Mouse (Mus musculus): ENCODE results near the gene Rpa1. TPM values are rescaled to one million over a fixed set of nuclear protein-coding genes. Genes with fewer than 3 reads are reported as not detected.

The Rpa1 gene
- polyA plus RNA-seq, 1 experiment from 2014 or later, result 191 TPM

- no peak overlapping the region for H3K27ac ChIP-seq (ENCODE audit: low read length)
- no peak overlapping the region for H3K4me3 ChIP-seq (ENCODE audit: low read length)
- H3K36me3 ChIP-seq (ENCODE audit: control insufficient read depth, insufficient read depth, low read length), result no peaks in the 10 kb centered on the region
- H3K4me1 ChIP-seq (replicated peaks; ENCODE audit: control insufficient read depth, insufficient read depth, low read length), result peaks cover 15% of the 10 kb centered on the region
- ATAC-seq (ENCODE audit: low read depth), result no peak
- 74% methylated on average over 7 of the region's 7 CpGs for WGBS
- H3K9me3 ChIP-seq (ENCODE audit: control insufficient read depth, low read length), result no peaks in the 10 kb centered on the region
- no peak overlapping the region for H3K9ac ChIP-seq (ENCODE audit: low read length)
- H3K4me2 ChIP-seq (ENCODE audit: low read depth, low read length), result no peak overlapping the region
- H3K27me3 ChIP-seq (ENCODE audit: control insufficient read depth, insufficient read depth, low read depth, low read length), result peaks cover 26% of the 10 kb centered on the region
Observed at GRCm38 (mm10) chr11:75278115-75278514, 70.0 kb downstream of the Rpa1 start.

DNA sequence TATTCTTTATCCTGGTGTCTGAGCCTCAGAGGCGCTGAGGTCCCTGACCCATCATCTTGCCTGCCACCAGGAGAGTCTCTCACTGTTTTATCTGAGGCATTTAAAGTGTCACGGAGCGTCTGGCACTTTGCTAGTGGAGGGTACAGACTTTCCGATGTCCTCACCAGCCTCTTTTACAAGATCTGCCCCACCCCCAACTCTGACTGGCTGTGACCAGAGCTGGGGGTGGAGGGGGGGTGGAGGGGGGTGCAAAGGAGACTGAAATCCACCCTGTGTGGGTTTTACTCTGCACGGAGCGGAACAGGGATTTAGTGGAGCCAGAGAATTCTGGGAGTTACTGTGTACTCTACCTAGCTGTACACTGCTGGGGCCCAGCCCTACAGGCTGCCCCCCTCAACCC, 73.1 kb downstream of the Rpa1 start:
- H3K36me3 ChIP-seq (ENCODE audit: control insufficient read depth, insufficient read depth, low read length), result no peaks in the 10 kb centered on the region
- WGBS, result 27% methylated on average over 6 of the region's 6 CpGs
- ATAC-seq (ENCODE audit: low read depth), result no peak
- no peak overlapping the region for H3K4me3 ChIP-seq (ENCODE audit: low read length)
- H3K27ac ChIP-seq (ENCODE audit: low read length), result no peak overlapping the region
- peak overlapping the region; percentile 44 for H3K9ac ChIP-seq (ENCODE audit: low read length)
- H3K4me2 ChIP-seq (ENCODE audit: low read depth, low read length), result no peak overlapping the region
- no peaks in the 10 kb centered on the region for H3K9me3 ChIP-seq (ENCODE audit: control insufficient read depth, low read length)
- H3K27me3 ChIP-seq (ENCODE audit: control insufficient read depth, insufficient read depth, low read depth, low read length), result no peaks in the 10 kb centered on the region
- peaks cover 3% of the 10 kb centered on the region; the same call in 1 of the 2 replicates for H3K4me1 ChIP-seq (replicated peaks; ENCODE audit: control insufficient read depth, insufficient read depth, low read length)

DNA sequence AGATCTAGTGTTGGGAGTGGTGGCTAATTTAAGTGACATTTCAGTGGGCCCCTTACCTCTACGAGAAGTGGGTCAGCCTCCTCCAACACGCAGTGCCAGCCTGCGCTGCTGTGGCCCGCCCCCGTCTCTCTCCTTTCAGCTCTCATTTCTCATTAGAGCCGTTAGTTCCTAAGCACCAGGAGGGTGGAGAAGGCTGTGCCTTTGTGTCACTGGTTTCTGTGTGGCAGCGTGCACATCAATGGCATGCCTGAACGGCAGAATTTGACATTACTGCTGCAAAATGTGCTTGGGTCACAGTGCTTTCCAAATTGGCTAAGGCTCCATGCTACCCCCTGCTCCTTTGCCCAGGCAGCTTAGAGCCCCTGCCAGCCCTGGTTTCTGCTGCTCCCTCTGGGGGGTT, 74.7 kb downstream of the Rpa1 start:
- Histone ChIP-seq H3K4me1 (replicated peaks; ENCODE audit: control insufficient read depth, insufficient read depth, low read length) (no peaks in the 10 kb centered on the region; the same call in 1 of the 2 replicates), H3K4me2 (ENCODE audit: low read depth, low read length) (no peak overlapping the region), H3K4me3 (ENCODE audit: low read length) (no peak overlapping the region), H3K27me3 (ENCODE audit: control insufficient read depth, insufficient read depth, low read depth, low read length) (no peaks in the 10 kb centered on the region), H3K9me3 (ENCODE audit: control insufficient read depth, low read length) (no peaks in the 10 kb centered on the region), H3K27ac (ENCODE audit: low read length) (no peak overlapping the region), H3K36me3 (ENCODE audit: control insufficient read depth, insufficient read depth, low read length) (no peaks in the 10 kb centered on the region), H3K9ac (ENCODE audit: low read length) (no peak overlapping the region)
- 26% methylated on average over 8 of the region's 8 CpGs for WGBS
- ATAC-seq (ENCODE audit: low read depth), result no peak

- Histone ChIP-seq H3K27me3 (ENCODE audit: control insufficient read depth, insufficient read depth, low read depth, low read length) (no peaks in the 10 kb centered on the region), H3K4me2 (ENCODE audit: low read depth, low read length) (no peak overlapping the region), H3K9ac (ENCODE audit: low read length) (no peak overlapping the region), H3K4me3 (ENCODE audit: low read length) (no peak overlapping the region), H3K27ac (ENCODE audit: low read length) (no peak overlapping the region), H3K4me1 (replicated peaks; ENCODE audit: control insufficient read depth, insufficient read depth, low read length) (no peaks in the 10 kb centered on the region; the same call in 1 of the 2 replicates), H3K9me3 (ENCODE audit: control insufficient read depth, low read length) (no peaks in the 10 kb centered on the region), H3K36me3 (ENCODE audit: control insufficient read depth, insufficient read depth, low read length) (no peaks in the 10 kb centered on the region)
- 55% methylated on average over 7 of the region's 7 CpGs for WGBS
- ATAC-seq (ENCODE audit: low read depth), result 0 out of 2 replicates have a peak, but pooled peaks have one; percentile 14
Observed at GRCm38 (mm10) chr11:75270985-75271434, 77.1 kb downstream of the Rpa1 start.

- Histone ChIP-seq H3K27me3 (ENCODE audit: control insufficient read depth, insufficient read depth, low read depth, low read length) (no peaks in the 10 kb centered on the region), H3K4me1 (replicated peaks; ENCODE audit: control insufficient read depth, insufficient read depth, low read length) (no peaks in the 10 kb centered on the region; the same call in 1 of the 2 replicates), H3K36me3 (ENCODE audit: control insufficient read depth, insufficient read depth, low read length) (no peaks in the 10 kb centered on the region), H3K4me2 (ENCODE audit: low read depth, low read length) (no peak overlapping the region), H3K9me3 (ENCODE audit: control insufficient read depth, low read length) (no peaks in the 10 kb centered on the region), H3K9ac (ENCODE audit: low read length) (no peak overlapping the region), H3K4me3 (ENCODE audit: low read length) (no peak overlapping the region), H3K27ac (ENCODE audit: low read length) (no peak overlapping the region)
- no peak for ATAC-seq (ENCODE audit: low read depth)
- WGBS, result 64% methylated on average over 8 of the region's 8 CpGs
Observed at GRCm38 (mm10) chr11:75270276-75270984, 77.7 kb downstream of the Rpa1 start.

DNA sequence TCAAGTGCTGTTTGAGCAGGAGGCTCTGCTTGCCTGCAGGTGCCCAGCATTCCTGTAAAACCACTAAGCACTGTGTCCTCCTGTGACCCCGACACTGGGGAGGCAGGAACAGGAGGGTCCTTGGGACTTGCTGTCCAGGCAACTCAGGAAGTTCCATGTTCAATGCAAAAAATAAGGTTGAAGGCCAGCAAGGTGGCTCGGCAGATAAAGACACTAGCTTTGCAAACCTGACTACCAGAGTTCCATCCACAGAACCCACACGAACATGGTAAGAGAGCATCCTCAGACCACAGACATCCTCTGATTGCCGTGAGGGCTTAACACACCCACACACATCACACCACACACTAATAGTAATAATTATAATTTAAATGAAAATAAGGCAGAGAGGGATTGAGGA, 78.9 kb downstream of the Rpa1 start:
- 64% methylated on average over 4 of the region's 4 CpGs for WGBS

DNA sequence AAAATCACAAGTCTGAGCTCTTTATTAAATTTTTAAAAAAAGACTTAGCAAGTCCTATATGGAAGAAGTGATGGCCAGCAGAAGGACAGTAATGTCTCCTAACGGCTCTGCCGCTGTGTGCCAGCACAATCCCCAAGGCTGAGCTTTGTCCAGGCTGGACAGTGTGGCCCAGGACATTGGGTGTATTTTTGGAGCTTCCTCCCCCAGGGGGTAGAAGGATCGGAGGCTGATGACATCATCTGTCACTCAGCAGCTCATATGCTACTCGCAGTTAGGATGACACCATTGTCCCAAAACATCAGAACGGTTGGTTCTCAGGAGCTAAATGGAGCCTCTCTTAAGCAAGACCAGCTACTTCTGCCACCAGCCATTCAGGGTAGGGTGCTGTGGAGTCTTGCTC, 79.6 kb downstream of the Rpa1 start:
- no peak overlapping the region for H3K9ac ChIP-seq (ENCODE audit: low read length)
- H3K4me2 ChIP-seq (ENCODE audit: low read depth, low read length), result no peak overlapping the region
- no peak overlapping the region for H3K27ac ChIP-seq (ENCODE audit: low read length)
- no peaks in the 10 kb centered on the region for H3K36me3 ChIP-seq (ENCODE audit: control insufficient read depth, insufficient read depth, low read length)
- no peaks in the 10 kb centered on the region for H3K9me3 ChIP-seq (ENCODE audit: control insufficient read depth, low read length)
- WGBS, result 44% methylated on average over 5 of the region's 5 CpGs
- H3K4me1 ChIP-seq (replicated peaks; ENCODE audit: control insufficient read depth, insufficient read depth, low read length), result peaks cover 3% of the 10 kb centered on the region; the same call in 1 of the 2 replicates
- H3K27me3 ChIP-seq (ENCODE audit: control insufficient read depth, insufficient read depth, low read depth, low read length), result no peaks in the 10 kb centered on the region
- peak; percentile 32; the same call in 1 of the 2 replicates for ATAC-seq (ENCODE audit: low read depth)
- no peak overlapping the region for H3K4me3 ChIP-seq (ENCODE audit: low read length)

More for the DNA sequence above, 78.9 kb downstream of the Rpa1 start:
- Histone ChIP-seq H3K4me3 (ENCODE audit: low read length) (no peak overlapping the region), H3K9me3 (ENCODE audit: control insufficient read depth, low read length) (no peaks in the 10 kb centered on the region), H3K9ac (ENCODE audit: low read length) (no peak overlapping the region), H3K27me3 (ENCODE audit: control insufficient read depth, insufficient read depth, low read depth, low read length) (no peaks in the 10 kb centered on the region), H3K4me2 (ENCODE audit: low read depth, low read length) (no peak overlapping the region), H3K4me1 (replicated peaks; ENCODE audit: control insufficient read depth, insufficient read depth, low read length) (no peaks in the 10 kb centered on the region; the same call in 1 of the 2 replicates), H3K36me3 (ENCODE audit: control insufficient read depth, insufficient read depth, low read length) (no peaks in the 10 kb centered on the region), H3K27ac (ENCODE audit: low read length) (no peak overlapping the region)
- no peak for ATAC-seq (ENCODE audit: low read depth)

DNA sequence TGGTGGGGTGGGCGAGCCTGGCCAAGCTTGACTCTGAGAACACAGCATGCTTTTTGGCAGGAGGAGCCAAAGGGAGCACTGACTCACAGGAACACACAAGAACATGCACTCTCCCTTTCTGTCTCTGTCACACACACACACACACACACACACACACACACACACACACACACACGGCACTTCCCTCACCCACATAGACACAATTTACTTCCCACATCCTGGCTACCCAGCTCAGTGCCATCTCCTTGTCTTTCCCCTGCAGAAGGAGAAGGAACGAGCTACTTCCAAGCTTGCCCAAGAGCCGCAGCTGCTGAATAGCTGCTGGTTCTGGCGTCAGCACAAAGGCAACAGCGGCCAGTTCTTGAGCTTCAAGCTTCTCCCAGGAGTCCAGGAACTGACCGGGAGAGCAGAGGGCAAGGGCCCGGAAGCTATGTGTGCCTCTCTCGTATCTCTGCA, 80.3 kb downstream of the Rpa1 start:
- Histone ChIP-seq H3K27ac (ENCODE audit: low read length) (no peak overlapping the region), H3K9ac (ENCODE audit: low read length) (no peak overlapping the region), H3K27me3 (ENCODE audit: control insufficient read depth, insufficient read depth, low read depth, low read length) (no peaks in the 10 kb centered on the region), H3K9me3 (ENCODE audit: control insufficient read depth, low read length) (no peaks in the 10 kb centered on the region), H3K4me2 (ENCODE audit: low read depth, low read length) (no peak overlapping the region), H3K36me3 (ENCODE audit: control insufficient read depth, insufficient read depth, low read length) (no peaks in the 10 kb centered on the region), H3K4me1 (replicated peaks; ENCODE audit: control insufficient read depth, insufficient read depth, low read length) (peaks cover 5% of the 10 kb centered on the region; the same call in 1 of the 2 replicates), H3K4me3 (ENCODE audit: low read length) (no peak overlapping the region)
- no peak for ATAC-seq (ENCODE audit: low read depth)
- WGBS, result 36% methylated on average over 9 of the region's 9 CpGs

DNA sequence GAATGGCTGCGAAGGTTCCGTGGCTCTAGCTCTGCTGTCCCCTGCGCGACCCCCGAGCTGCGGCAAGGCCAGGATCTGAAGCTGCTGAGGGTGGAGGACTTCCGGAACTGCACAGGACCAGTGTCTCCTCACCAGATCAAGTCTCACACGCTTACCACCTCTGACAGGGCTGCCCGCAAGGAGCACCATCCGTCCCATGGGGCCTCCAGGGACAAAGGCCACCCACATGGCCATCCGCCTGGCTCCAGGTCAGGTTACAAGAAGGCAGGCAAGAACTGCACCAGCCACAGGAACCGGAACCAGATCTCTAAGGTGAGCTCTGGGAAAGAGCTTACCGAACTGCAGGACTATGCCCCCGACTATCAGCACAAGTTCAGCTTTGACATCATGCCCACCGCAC, 82.6 kb downstream of the Rpa1 start:
- 64% methylated on average over 15 of the region's 15 CpGs for WGBS
- Histone ChIP-seq H3K4me2 (ENCODE audit: low read depth, low read length) (no peak overlapping the region), H3K36me3 (ENCODE audit: control insufficient read depth, insufficient read depth, low read length) (no peaks in the 10 kb centered on the region), H3K9me3 (ENCODE audit: control insufficient read depth, low read length) (no peaks in the 10 kb centered on the region), H3K9ac (ENCODE audit: low read length) (no peak overlapping the region), H3K4me1 (replicated peaks; ENCODE audit: control insufficient read depth, insufficient read depth, low read length) (peaks cover 9% of the 10 kb centered on the region; the same call in 1 of the 2 replicates), H3K4me3 (ENCODE audit: low read length) (no peak overlapping the region), H3K27me3 (ENCODE audit: control insufficient read depth, insufficient read depth, low read depth, low read length) (no peaks in the 10 kb centered on the region), H3K27ac (ENCODE audit: low read length) (no peak overlapping the region)
- no peak for ATAC-seq (ENCODE audit: low read depth)

Data from lung, embryonic 16.5 days (tissue).